Mouse (Mus musculus): ENCODE measurements at regions not wholly inside any gene's neighbourhood (a gene's known extent, or its start where the extent isn't known, plus 50 kb on each side); places are given as distances from the start of the nearest gene placed in this dataset.

DNA sequence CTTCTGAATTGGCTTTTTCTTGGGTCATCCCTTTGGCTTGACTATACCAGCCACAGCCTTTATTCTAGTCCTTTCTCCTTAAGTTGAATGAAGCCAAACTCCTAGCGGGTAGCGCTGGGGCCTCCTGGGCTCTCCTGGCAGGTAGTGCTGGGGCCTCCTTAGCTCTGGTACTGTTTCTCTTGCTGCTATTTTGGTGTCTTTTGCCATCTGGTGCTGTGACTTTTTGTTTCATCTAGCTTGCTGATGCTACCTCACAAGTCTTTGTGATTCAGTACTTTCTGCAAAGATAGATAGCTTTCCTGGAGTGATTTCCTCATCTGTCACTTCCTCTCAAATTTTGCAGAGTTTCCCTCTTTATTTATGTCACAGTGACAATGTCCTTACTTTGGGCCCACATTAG, 90.1 kb downstream of the Tmem200c start:
- no peak for DNase-seq

GRCm38 (mm10) chr17:68918228-68918627, 91.8 kb downstream of the Tmem200c start:
- no peak for DNase-seq

DNA sequence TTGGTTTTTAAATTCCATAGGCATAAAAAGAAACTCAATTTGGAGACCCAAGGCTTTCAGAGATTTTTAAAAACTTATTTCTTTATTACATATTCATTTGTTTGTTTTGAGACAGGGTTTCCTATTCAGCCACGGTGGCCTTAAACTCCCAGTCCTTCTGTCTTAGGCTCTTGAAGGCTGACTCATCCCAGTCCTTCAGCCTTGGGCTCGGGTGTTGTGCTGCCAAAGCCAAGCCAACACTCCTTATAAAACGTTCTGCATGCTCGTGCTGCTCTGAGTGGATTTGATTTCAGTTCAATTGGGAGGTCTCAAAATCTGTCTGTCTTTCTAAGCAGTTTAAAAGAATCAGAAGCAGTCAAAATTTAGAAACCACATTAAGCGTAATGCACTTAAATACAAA, 96.8 kb downstream of the Tmem200c start:
- peak; percentile 32 for DNase-seq

DNA sequence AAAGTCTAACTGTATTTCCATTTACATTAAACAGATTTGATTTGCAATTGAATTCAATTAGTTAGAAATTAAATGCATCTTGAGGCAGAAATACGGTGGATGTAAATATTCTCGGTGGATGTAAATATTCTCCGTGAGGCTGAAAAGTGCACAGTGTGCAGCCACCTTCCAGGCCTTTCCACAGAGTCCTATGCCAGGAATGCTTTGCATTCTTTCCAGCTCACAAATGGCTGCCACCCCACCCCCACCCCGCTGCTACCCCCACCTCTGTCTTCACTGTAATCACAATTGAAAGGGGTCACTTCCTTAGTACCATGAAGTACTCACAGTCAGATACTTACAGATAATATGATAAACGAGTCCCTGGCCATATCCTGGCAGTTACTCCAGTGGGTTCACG, 101.0 kb downstream of the Tmem200c start:
- DNase-seq, result no peak

- no peak for DNase-seq
These were observed 102.3 kb downstream of the Tmem200c start for GRCm38 (mm10) chr17:68928691-68929090.

- DNase-seq, result no peak
These were observed 106.8 kb downstream of the Tmem200c start for GRCm38 (mm10) chr17:68933265-68933664.

GRCm38 (mm10) chr17:68934066-68934465, 107.6 kb downstream of the Tmem200c start:
- no peak for DNase-seq

DNA sequence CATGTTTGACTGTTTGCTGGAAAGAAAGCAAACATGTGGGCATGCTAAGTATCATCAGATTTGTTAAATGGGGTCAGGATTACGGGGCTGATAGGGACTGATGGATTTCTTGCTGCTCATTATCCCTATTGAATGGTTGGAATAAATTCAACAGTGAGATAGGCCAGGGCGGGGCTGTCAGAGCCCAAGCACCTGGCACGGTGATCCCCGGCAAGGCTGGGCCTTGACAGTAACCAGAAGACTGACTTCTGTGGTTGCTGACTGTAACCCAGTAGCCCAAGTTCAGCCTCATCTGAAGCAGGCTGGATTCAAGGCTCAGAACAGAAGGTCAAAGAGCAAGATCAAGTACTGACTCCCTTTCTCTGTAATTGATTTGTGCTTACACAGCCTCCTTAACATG, 109.6 kb downstream of the Tmem200c start:
- DNase-seq, result no peak

DNA sequence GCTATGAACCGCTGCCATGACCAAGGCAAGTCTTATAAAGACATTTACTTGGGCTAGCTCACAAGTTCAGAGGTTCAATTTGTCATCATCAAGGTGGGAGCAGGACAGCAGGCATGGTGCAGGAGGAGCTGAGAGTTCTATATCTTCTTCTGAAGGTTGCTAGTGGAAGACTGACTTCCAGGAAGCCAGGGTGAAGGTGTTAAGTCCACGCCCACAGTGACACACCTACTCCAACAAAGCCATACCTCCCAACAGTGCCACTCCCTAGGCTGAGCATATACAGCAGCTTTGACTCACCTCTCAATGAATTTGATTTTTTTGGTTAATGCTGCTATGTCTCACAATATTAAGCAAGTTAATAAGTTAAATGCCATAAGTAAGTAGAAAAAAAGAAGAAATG, 119.2 kb upstream of the Epb41l3 start:
- no peak for DNase-seq

GRCm38 (mm10) chr17:68961160-68961559, 114.3 kb upstream of the Epb41l3 start:
- no peak for DNase-seq

GRCm38 (mm10) chr17:68975606-68976005, 99.9 kb upstream of the Epb41l3 start:
- DNase-seq, result no peak

DNA sequence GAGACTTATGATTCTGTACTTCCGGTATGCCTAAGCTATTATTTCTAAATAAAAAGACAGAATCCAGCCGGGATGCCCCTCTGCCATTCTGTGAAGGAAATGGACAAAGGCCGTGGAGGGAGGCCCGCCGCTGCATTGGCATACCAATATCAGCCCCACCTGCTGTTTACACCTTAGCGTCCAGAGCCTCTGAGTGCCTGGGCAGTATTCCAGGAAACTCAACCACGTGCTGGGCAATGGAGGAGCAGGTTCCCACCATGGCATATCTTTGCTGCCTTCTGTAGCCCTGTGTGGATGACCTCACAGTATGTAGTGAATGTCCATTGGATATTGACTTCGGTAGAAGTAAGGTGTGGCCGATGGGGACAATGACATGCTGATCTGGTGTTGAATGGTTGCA, 97.3 kb upstream of the Epb41l3 start:
- no peak for DNase-seq

- no peak for DNase-seq
These were observed 94.4 kb upstream of the Epb41l3 start for GRCm38 (mm10) chr17:68981120-68981519.

GRCm38 (mm10) chr17:68982094-68982493, 93.4 kb upstream of the Epb41l3 start:
- no peak for DNase-seq

GRCm38 (mm10) chr17:68999913-69000312, 75.6 kb upstream of the Epb41l3 start:
- no peak for DNase-seq

- no peak for DNase-seq
These were observed 71.4 kb upstream of the Epb41l3 start for GRCm38 (mm10) chr17:69004051-69004450.

DNA sequence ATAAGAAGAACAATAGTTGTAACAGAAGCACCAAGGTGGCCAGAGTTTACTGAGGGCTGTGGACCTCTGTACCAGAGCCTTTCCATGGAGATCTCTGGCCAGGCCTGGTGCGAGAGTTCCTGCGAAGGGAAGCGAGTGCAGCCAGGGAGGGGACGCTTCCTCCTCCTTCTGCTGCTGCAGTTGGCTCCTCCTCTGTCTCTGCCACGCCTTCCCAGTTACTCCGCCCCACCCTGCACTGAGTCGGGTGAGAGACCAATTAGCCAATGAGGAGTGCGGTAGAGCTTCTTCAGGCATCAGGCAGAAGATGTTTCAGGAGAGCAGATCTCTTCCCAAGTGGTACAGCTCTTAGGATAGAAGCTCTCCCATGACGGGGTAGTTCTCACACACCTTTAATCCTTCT, 69.2 kb upstream of the Epb41l3 start:
- DNase-seq, result no peak
